Mouse (Mus musculus) E14TG2a.4 (cell line): ENCODE measurements around the gene Prcd.

Source experiments
- CTCF ChIP-seq: conservative IDR thresholded peaks from 2 replicates; pipeline ENCODE4 v1.5.1; 2014; ENCODE audit warnings: low read length
- NANOG ChIP-seq: IDR thresholded peaks from 2 replicates; pipeline ENCODE4 v1.6.1; 2014; ENCODE audit warnings: borderline replicate concordance, low read length, mixed read lengths

DNA sequence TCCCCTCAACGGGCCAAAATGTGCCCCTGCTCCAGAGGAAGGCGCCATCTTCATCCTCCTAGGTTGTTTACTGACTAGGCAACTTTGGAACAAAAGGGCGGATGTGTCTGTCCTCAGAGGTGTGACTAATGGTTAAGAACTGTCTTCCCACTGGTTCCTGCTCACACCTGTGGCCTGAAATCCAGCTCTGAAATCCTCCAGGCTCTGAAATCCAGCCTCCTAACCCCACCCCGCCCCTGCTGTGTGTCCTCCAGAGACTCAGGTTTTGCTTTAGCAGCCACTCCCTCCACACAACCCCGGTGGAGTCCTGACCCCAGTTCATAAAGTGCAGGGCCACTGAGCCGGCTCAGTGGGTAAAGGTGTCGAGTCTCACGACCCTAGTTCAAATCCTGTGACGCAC lies 44.2 kb downstream of the Prcd start:
- no peak for TF ChIP-seq CTCF
- 0 out of 2 replicates have a peak, but pooled peaks have one; percentile 10 for TF ChIP-seq NANOG
